Mouse (Mus musculus) hindbrain, postnatal 0 days (tissue): ENCODE data around the gene Teddm2. TPM values are rescaled to one million over a fixed set of nuclear protein-coding genes. Genes with fewer than 3 reads are reported as not detected.
A peak's percentile ranks its signal among the peaks of the same experiment; 100 is the strongest.

Experiments
- ATAC-seq: fragments of 200-750 bp; cut with Nextera tagmentation; 2 replicates; pipeline ENCODE4 v1.8.0; 2017; ENCODE audit warnings: mild to moderate bottlenecking, moderate TSS enrichment, moderate library complexity
- DNase-seq: peaks from one replicate; pipeline ENCODE4 v3.0.0-alpha.2; 2015; ENCODE audit warnings: low spot score
- H3K27ac ChIP-seq: fragments of 300-500 bp; sonication (generic); 2 replicates; pipeline ENCODE4 v1.5.1; 2014; ENCODE audit warnings: mild to moderate bottlenecking
- H3K27me3 ChIP-seq: fragments of 300-500 bp; sonication (generic); 2 replicates; pipeline ENCODE4 v1.6.1; 2014; ENCODE audit warnings: low read length, mixed read lengths; ENCODE audit not compliant: insufficient read depth
- H3K36me3 ChIP-seq: fragments of 300-500 bp; sonication (generic); 2 replicates; pipeline ENCODE4 v1.6.1; 2014; ENCODE audit warnings: low read length, mixed read lengths; ENCODE audit not compliant: insufficient read depth
- H3K4me1 ChIP-seq: fragments of 300-500 bp; sonication (generic); 2 replicates; pipeline ENCODE4 v1.6.1; 2014; ENCODE audit warnings: antibody characterized with exemption, low read length, mixed read lengths; ENCODE audit not compliant: insufficient read depth
- H3K4me2 ChIP-seq: fragments of 300-500 bp; sonication (generic); 2 replicates; pipeline ENCODE4 v1.6.1; 2014; ENCODE audit warnings: low read depth, mild to moderate bottlenecking, low read length, moderate library complexity, mixed read lengths
- H3K4me3 ChIP-seq: fragments of 300-500 bp; sonication (generic); 2 replicates; pipeline ENCODE4 v1.5.1; 2014; ENCODE audit warnings: low read length
- H3K9ac ChIP-seq: fragments of 300-500 bp; sonication (generic); replicated peaks from 2 replicates; pipeline ENCODE4 v1.6.1; 2014; ENCODE audit warnings: mild to moderate bottlenecking, low read length, moderate library complexity, mixed read lengths
- H3K9me3 ChIP-seq: fragments of 300-500 bp; sonication (generic); 2 replicates; pipeline ENCODE4 v1.6.1; 2016; ENCODE audit warnings: low read length, mixed read lengths
- CTCF ChIP-seq: IDR thresholded peaks from 2 replicates; pipeline ENCODE4 v1.5.1; 2016; ENCODE audit warnings: antibody characterized with exemption, control low read depth, low read depth
- WGBS: fragments of 180-500 bp; shearing (Covaris S2); extraction: QIAGEN DNeasy Blood & Tissue Kit; methylation state at CpG from one replicate; pipeline ENCODE4 v1.1.7; 2014; 5-methylcytosine and 5-hydroxymethylcytosine counted together
- polyA plus RNA-seq: library from polyadenylated mRNA; unstranded; fragments of >200 nt; fragmentation: Nextera tagmentation; extraction: Ambion mirVana; gene quantifications from 2 replicates; pipeline ENCODE4 v1.2.1, GENCODE M21; 2015
- total RNA-seq: library from RNA; depleted of rRNA; stranded (reverse); fragments of >200 nt; gene quantifications from 2 replicates; pipeline ENCODE4 v1.2.3, GENCODE M21; 2014

Teddm2 gene
- total and polyA plus RNA-seq, 2 experiments from 2014 or later: 1.4 to 1.6 TPM

DNA sequence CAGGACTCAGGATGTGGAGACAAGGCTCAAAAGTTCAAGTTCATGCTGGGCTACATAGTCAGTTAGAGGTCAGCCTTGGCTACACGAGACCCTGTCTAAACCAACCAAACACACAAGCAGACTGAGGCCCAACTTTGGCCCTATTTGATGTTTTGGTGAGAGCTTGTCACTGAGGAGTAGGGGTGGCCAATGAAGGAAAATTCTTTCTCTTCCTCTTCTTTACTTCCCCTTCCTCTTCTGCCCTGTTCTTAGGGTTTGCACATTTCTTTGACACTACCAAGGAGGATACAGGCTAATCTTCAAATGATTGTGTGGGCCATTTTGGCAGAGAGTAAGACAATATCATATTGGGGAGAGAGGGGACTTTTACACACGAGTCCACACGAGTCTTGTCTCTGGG, 13.8 kb upstream of the Teddm2 start:
- H3K9me3 ChIP-seq: no peaks in the 10 kb centered on the region
- DNase-seq (no peak), ATAC-seq (no peak)
- no peak overlapping the region for H3K27ac ChIP-seq
- H3K4me3 ChIP-seq: no peak overlapping the region
- no peak overlapping the region for H3K4me2 ChIP-seq
- peaks cover 17% of the 10 kb centered on the region for H3K36me3 ChIP-seq
- H3K4me1 ChIP-seq: no peaks in the 10 kb centered on the region
- WGBS: 72% methylated on average over 3 of the region's 3 CpGs
- H3K9ac ChIP-seq: no peak overlapping the region
- no peaks in the 10 kb centered on the region for H3K27me3 ChIP-seq
- TF ChIP-seq CTCF: no peak

DNA sequence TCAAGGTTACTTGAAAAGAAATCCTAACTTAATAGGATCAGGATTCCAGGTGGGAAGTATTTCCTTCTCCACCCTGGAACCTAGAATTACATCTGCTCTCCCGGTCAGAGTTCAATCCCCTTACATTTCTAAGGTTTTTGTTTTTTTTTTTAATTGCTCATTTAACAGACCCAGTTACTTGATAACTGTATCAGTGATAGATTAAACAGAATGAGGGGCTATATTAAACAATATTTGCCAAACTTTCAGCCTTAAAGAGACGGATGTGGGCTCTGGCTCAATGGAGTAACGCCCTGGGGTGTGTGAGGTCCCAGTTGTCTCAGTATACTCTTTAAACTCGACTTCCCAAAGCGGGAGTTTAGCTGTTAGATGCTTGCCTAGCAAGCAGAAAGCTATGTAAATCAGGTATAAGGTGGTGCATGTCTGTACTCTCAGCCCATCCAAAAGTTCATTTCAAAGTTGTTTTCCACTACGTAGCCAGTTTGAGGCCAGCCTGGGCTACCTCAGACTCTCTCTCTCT, 11.3 kb upstream of the Teddm2 start:
- no peaks in the 10 kb centered on the region for H3K4me1 ChIP-seq
- DNase-seq (no peak), ATAC-seq (no peak)
- peaks cover 41% of the 10 kb centered on the region for H3K36me3 ChIP-seq
- no peak overlapping the region for H3K4me3 ChIP-seq
- no peak overlapping the region for H3K4me2 ChIP-seq
- H3K9me3 ChIP-seq: no peaks in the 10 kb centered on the region
- no peak overlapping the region for H3K27ac ChIP-seq
- no peak overlapping the region for H3K9ac ChIP-seq
- TF ChIP-seq CTCF: no peak
- WGBS: 89% methylated on average over 6 of the region's 6 CpGs
- H3K27me3 ChIP-seq: no peaks in the 10 kb centered on the region

DNA sequence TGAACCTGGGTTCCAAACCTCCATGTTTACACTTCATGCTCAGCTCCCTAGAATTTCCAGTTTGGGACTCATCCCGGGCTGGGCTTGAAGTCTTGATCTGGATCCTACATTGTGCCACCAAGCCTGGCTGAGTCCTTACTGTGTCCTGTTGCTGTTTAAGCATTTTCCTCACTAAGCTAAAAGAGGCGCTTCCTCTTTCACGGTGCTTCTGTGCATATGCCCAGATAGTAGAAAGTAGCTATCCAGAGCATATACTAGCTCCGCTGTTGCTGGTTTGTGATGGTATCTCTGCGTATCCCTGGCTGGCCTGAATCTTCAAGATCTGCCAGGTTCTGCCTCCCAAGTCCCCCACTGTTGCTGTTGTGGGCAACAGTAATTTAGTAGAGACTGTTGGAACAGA, 10.4 kb upstream of the Teddm2 start:
- Histone ChIP-seq H3K9me3 (no peaks in the 10 kb centered on the region), H3K4me1 (no peaks in the 10 kb centered on the region), H3K4me2 (no peak overlapping the region), H3K4me3 (no peak overlapping the region), H3K27ac (peak overlapping the region; percentile 26; the same call in 1 of the 2 replicates), H3K9ac (no peak overlapping the region), H3K36me3 (peaks cover 49% of the 10 kb centered on the region), H3K27me3 (no peaks in the 10 kb centered on the region)
- no peak for TF ChIP-seq CTCF
- ATAC-seq: no peak
- 88% methylated on average over 5 of the region's 5 CpGs for WGBS
- DNase-seq: no peak

DNA sequence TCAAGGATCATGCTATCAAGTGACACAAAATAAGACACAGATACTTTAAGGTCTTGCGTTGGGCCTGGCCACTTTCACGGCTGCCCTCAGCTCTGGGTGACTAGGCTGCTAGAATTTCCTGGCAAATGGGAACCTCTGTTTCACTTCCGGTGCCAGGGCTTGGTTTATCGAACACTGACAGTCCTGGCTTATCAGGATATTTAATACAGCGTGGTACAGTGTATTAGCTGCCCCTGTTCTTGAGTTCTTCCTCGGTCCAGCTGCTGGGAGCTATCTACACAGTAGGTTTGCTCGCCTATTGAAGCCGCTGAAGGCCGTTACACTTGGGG, 9.9 kb upstream of the Teddm2 start:
- DNase-seq (no peak), ATAC-seq (no peak)
- no peaks in the 10 kb centered on the region for H3K27me3 ChIP-seq
- H3K36me3 ChIP-seq: peaks cover 54% of the 10 kb centered on the region
- no peaks in the 10 kb centered on the region for H3K9me3 ChIP-seq
- H3K4me2 ChIP-seq: no peak overlapping the region
- no peak for TF ChIP-seq CTCF
- WGBS: 91% methylated on average over 9 of the region's 9 CpGs
- H3K27ac ChIP-seq: no peak overlapping the region
- H3K4me1 ChIP-seq: no peaks in the 10 kb centered on the region
- no peak overlapping the region for H3K9ac ChIP-seq
- H3K4me3 ChIP-seq: no peak overlapping the region

DNA sequence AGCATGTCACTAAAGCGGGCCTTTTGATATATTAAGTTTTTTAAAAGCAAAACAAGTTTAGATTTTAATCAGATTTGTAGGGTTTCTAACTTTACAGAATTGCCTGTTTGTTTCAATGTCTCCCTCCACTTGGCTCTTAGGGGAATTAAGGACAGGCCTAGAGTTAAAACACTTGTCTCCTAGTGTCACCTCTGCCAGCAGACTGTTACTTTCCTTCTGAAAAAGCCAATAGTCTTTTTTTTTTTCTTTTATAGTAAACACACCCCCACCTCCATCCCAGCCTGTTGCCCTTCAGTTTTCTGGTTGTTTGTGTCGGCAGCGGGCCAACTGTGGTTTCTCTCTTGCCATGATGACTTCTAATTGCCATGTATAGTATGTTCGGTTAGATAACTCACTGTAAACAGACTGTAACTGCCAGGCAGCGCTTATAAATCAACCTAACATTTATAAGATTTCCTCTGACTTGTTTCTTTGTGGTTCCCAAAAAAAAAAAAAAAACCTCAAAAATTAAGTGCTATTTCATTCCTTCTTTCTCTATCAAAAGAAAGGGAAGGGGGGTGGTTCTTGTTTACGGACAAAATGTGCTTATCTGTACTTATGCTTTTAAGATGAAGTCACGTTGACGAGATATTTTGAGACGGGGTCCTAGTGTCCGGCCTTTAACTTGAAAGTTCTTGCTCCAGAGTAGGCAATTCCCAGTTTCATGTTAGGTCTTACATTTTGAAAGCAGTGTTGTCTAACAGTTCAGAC, 9.4 kb upstream of the Teddm2 start:
- ATAC-seq: no peak
- no peaks in the 10 kb centered on the region for H3K4me1 ChIP-seq
- no peak overlapping the region for H3K4me2 ChIP-seq
- H3K4me3 ChIP-seq: no peak overlapping the region
- WGBS: 89% methylated on average over 10 of the region's 10 CpGs
- peaks cover 59% of the 10 kb centered on the region for H3K36me3 ChIP-seq
- no peak overlapping the region for H3K27ac ChIP-seq
- no peaks in the 10 kb centered on the region for H3K27me3 ChIP-seq
- no peak overlapping the region for H3K9ac ChIP-seq
- DNase-seq: no peak
- H3K9me3 ChIP-seq: no peaks in the 10 kb centered on the region
- TF ChIP-seq CTCF: no peak

GRCm38 (mm10) chr1:153908741-153909140, 8.7 kb upstream of the Teddm2 start:
- Histone ChIP-seq H3K9me3 (no peaks in the 10 kb centered on the region), H3K27me3 (no peaks in the 10 kb centered on the region), H3K9ac (no peak overlapping the region), H3K27ac (no peak overlapping the region), H3K4me2 (no peak overlapping the region), H3K36me3 (peaks cover 65% of the 10 kb centered on the region), H3K4me3 (no peak overlapping the region), H3K4me1 (no peaks in the 10 kb centered on the region)
- ATAC-seq: no peak; the same call in 1 of the 2 replicates
- no peak for DNase-seq
- WGBS: 83% methylated on average over 4 of the region's 4 CpGs
- no peak for TF ChIP-seq CTCF

GRCm38 (mm10) chr1:153908208-153908607, 8.2 kb upstream of the Teddm2 start:
- Histone ChIP-seq H3K9ac (no peak overlapping the region), H3K4me3 (no peak overlapping the region), H3K27me3 (no peaks in the 10 kb centered on the region), H3K9me3 (no peaks in the 10 kb centered on the region), H3K4me2 (no peak overlapping the region), H3K4me1 (no peaks in the 10 kb centered on the region), H3K27ac (no peak overlapping the region), H3K36me3 (peaks cover 71% of the 10 kb centered on the region)
- ATAC-seq: no peak
- 74% methylated on average over 6 of the region's 6 CpGs for WGBS
- no peak for TF ChIP-seq CTCF
- no peak for DNase-seq
